Mouse (Mus musculus) granulocyte monocyte progenitor cell, adult 5-6 weeks (primary cell): ENCODE measurements around the gene Ttc8. TPM values are rescaled to one million over a fixed set of nuclear protein-coding genes. Genes with fewer than 3 reads are reported as not detected.
"Not testable (repeated sequence)": the region's sequence is repeated elsewhere in the genome, so short reads cannot be mapped to it uniquely, and the experiment has no call there.

Source experiments
- ATAC-seq: replicated peaks from 2 replicates; pipeline ENCODE4 v1.8.0; 2016; ENCODE audit warnings: mild to moderate bottlenecking, moderate TSS enrichment, inconsistent platforms; ENCODE audit not compliant: poor library complexity, severe bottlenecking
- total RNA-seq, 2 experiments: library from RNA; stranded (forward) in 1 of 2; stranded (reverse) in 1 of 2; fragments of 200-712, 200-1000 nt in 1 of 2; fragments of >200 nt in 1 of 2; fragmentation: Nextera tagmentation in 1 of 2; gene quantifications; 2 replicates each; pipeline ENCODE4 v1.2.3; 2014 to 2017

The Ttc8 gene
- total RNA-seq (2014; fragmentation: Nextera tagmentation) (1.4 and 7.6 TPM in 2 replicates), total RNA-seq (2017) (4.8 and 8.9 TPM in 2 replicates)

GRCm38 (mm10) chr12:98920194-98920991 lies at the start of gene Ttc8:
Gene Ttc8, plus strand, starts transcription at chr12:98920574.
- ATAC-seq, result peak; percentile 96

- ATAC-seq, result no peak
Measured at GRCm38 (mm10) chr12:98872836-98873235, 47.5 kb upstream of the Ttc8 start.

GRCm38 (mm10) chr12:98875216-98875615 lies 45.2 kb upstream of the Ttc8 start:
- ATAC-seq, result no peak

DNA sequence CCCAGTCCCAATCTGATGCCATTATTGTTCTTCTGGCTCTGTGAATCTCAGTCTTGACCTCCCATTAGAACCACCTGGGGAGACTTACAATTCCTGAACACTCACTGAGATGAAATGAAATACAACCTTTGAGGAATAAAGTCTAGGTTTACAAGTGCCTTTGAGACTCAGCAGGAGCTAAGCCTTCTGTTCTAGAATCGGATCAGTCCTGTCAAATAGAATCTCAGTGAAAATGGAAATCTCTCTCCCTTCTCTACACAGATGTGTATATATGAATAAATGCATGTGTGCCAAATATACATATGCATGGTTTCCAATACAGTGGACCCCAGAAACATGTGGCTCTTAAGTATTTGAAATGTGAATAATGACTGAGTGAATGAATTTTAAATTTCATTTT lies 41.7 kb upstream of the Ttc8 start:
- ATAC-seq, result no peak

DNA sequence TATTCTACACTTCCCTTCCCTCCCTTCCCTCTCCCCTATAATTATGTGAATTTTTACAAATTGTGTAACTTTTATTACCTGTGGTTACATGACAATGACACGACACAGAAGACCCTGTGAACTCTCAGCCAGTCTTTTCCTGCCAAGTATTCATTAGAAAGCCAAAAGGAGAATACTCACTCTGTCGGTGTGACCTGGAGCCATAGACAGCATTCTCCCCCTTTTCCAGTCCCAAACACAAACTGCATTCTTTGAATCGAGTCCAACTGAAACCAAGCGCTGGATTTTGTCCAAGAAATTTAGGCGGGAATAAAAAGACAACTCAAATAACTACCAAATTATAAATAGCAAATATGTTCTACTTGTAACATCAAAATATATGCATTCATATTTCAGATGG lies 38.6 kb upstream of the Ttc8 start:
- ATAC-seq, result no peak

DNA sequence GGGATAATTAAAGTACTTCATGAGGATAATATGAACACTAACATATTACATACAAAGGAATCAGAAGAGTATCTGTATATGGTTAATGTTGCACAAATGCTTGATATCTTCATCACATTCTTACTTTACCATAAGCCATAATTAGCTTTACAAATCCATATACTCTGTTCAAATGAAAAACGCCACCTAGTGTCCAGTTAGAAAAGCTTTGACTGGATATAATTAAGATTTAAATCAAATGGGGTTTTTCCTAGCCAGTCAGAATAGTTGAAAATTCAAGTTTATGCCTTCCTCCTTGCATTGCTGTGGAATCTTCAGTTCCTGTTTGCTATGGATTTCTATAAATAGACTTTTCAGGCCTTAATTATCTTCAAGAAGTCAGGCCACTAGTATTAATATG lies 35.9 kb upstream of the Ttc8 start:
- peak; percentile 42; the same call in 1 of the 2 replicates for ATAC-seq

GRCm38 (mm10) chr12:98896761-98897160 lies 23.6 kb upstream of the Ttc8 start:
- no peak for ATAC-seq

DNA sequence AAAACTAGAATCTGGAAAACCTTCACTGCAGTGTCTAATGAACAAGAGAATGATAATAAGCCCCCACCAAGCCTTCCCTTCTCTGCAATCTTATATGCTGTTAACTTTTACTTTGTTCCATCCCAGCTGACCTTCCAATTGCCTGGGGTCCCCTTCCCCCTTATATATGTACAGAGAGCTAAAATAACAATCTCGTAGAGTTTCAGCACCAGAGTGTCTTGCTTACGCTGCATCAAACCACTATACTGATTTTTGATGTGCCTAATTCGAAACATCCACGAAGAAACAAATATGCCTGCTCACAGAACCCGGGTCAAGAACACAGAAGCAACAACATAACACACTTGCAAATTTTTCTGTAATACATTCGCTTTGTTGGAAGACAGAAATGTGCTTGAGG lies 20.7 kb upstream of the Ttc8 start:
- ATAC-seq, result no peak

DNA sequence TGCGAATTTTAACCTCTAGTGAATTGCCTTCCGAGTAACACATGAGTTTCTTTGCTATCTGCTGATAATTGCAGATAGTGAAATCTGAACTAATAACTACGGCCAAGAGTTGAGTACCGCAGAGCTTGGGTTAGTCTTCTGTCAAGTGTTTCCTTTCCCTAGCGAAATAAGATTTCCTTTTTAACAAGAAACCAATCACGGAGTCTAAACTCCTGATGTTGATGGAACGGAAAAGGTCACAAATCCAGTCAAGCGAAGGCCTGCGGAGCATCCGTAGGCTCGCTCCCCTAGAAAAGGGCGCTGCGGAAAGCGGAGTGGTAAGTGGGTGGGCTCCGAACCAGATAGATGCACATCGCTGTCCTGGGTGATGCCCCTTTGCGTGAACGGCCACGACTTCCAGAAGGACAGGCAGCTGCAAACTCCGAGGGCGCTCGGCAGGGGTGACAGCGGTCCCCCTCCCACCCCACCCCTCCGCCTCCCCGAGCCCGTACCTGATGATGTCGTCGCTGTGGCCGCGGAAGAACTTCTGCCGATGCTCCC lies 20.0 kb upstream of the Ttc8 start:
- ATAC-seq, result peak; percentile 24

DNA sequence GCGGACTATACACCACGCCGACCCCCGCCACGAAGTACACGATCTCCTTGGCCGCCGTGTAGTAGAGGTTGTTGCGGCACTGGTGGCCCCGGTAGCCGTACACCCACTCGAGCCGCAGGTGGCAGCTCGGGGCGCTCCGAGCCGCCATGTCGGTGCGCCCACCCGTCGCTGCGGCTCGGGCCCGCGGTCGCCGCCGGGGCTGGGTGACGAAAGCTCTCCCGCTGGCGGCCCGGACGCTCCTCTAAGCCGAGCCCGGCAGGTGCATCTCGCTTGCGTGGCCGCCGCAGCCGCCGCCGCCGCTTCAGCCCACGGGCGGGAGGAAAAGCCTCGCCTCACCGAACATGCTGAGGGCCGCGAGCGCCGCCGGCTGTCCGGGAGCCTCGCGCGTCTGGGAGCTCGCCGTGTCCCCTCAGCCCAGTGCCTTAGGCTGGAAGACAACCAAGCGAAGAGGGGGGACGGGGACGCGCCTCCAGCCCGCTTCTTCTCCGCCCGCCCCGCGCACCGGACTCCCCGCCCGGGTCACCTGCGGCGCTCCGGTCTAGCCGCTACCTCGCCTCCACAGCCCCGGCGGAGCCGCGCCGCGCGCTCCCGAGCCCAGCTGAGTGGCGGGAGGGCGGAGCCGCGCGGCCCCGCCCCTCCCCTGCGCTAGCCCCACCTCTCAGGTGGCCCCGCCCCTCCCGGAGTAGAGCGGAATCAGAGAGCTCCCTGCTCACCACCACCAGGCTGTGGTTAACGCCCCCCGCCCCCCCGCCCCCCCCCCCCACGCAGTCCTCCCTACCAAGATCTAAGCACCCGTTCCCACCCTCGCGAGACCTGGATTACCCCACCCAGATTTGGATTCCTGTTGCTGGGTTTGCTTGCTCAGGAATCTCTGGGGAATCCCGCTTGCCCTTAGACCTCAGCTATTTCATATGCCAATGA lies 19.2 kb upstream of the Ttc8 start, which contains the start of gene Eml5:
Gene Eml5 (minus strand): TSS at position 604 of the 921 bp plus-strand sequence.
- peak; percentile 88 for ATAC-seq

GRCm38 (mm10) chr12:98905466-98905865 lies 14.9 kb upstream of the Ttc8 start:
- no peak for ATAC-seq

- no peak for ATAC-seq
Measured at GRCm38 (mm10) chr12:98910096-98910495, 10.3 kb upstream of the Ttc8 start.

DNA sequence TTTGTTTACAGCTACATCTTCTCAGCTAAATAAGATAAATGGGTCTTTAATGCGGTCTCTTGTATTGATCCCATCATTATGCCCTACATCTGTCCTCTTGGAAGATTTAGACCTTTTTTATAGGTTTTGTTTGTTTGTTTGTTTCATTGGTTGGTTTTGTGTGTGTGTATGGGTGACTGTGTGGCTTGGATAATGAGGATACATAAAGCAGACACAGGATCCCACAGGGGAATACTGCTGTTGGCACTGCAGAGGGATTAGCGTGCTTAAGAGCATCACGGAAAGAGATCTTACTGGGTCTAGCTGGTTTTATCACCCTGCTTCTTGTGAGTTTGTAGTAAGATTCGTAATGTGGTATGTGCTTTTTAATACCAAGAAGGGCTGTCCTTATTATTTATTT lies 10.8 kb downstream of the Ttc8 start:
- ATAC-seq, result no peak

DNA sequence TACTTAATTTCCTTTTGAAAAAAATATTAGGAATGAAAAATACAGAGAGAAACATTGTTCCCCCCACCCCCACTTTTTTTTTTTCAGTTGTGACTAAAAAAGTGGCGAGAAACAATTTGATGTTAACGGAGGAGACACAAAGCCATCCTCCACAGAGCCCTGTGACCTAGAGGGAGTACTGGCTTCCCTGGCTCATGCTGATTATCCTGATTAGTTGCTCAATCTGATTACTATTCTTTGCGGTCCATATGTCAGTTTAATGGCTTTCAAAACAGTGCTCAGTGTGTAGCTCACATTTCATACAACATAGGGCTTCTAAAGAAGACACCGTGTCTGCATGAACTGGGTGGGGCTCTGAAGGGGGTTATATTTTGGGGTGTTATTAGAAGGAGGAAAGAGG lies 12.1 kb downstream of the Ttc8 start:
- no peak for ATAC-seq

- no peak for ATAC-seq
Measured at GRCm38 (mm10) chr12:98932856-98933255, 12.5 kb downstream of the Ttc8 start.

DNA sequence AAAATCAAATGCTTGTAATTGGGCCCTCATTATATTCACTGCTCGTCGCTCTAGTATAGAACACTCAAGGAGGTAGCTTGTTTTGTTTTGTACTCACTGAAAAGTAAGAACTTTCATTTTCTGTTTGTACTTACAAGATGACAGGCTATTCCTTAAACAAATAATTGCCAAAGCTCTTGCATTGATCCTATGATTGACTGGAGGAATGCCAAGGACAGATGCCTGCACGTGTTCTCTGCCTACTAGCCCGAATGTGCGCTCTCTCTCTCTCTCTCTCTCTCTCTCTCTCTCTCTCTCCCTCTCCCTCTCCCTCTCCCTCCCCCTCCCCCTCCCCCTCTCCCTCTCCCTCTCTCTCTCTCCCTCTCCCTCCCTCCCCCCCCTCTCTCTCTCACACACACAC lies 30.9 kb downstream of the Ttc8 start:
- ATAC-seq, result not testable (repeated sequence)

GRCm38 (mm10) chr12:98956951-98957350 lies 36.6 kb downstream of the Ttc8 start:
- ATAC-seq, result no peak

DNA sequence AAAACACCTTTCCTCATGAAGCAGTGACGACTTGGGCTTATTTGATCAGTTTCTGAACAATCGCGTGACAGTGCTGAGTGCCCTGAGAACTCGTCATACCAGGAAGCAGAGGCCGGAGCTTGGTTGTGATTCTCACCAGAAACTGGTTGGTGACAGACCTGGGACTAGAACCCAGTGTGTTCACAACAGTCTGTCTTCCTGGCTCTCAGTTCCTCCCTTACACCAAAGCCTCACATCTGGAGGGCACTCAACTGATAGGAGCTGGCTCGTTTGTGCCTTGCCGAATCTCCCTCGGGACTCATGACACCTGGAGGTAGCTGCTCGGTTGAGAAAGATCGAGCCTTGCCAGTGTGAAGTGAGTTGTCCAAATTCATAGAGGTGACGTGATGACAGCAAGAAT lies 37.1 kb downstream of the Ttc8 start:
- no peak for ATAC-seq

- ATAC-seq, result no peak
Measured at GRCm38 (mm10) chr12:98961008-98961407, 40.6 kb downstream of the Ttc8 start.

DNA sequence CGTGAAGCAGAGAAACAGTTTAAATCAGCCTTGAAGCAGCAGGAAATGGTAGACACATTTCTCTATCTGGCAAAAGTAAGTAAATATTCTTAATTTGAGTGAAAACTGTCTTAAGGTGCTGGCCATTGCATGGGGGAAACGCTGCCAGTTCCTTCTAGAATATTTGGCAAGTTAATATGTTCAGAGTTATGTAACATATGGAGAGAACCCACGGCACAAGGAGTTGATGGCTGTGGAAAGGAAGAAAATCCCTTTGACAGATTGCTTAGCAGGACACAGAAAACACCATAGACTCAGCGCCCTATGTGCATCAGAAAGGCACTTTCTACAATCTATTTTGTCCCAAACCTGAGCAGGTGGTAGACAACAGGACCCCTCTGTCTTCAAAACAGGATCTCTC lies 41.0 kb downstream of the Ttc8 start:
- ATAC-seq, result no peak
